Mouse (Mus musculus): Measurements from ENCODE around the gene Sepsecs. TPM values are rescaled to one million over a fixed set of nuclear protein-coding genes. Genes with fewer than 3 reads are reported as not detected.

Sepsecs gene
- total RNA-seq, 4 experiments from 2014 or later, result 10.8 to 16.5 (median 11.2) TPM

DNA sequence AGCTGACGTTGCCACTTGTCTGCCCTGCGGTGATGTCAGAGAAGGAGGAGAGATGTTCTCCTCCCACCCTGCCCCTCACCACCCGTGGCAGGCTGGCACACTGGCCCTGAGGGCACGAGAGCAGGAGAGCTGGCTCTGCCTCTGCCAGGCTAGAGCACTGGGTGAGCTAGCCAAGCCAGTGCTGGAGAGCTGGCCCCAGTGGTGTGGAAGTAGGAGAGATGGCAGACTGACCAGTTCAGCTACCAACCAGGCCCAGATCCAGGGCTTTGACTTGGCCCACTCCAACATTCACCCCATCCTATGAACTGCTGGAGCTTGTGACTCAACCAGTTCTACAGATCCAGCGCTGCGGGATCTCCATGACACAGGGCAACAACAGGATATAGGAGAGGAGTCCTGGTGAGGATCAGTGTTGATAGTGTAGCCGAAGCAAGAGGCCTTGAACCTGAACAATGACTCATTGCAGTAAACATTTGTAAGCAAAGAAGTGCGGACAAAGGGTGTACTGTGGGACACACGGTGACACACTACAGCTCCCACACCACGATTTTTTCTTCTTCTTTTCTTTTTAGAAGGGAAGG lies 58.1 kb downstream of the Sepsecs start:
- DNase-seq (ENCODE audit: low spot score in 2 of 2), result no peak

DNA sequence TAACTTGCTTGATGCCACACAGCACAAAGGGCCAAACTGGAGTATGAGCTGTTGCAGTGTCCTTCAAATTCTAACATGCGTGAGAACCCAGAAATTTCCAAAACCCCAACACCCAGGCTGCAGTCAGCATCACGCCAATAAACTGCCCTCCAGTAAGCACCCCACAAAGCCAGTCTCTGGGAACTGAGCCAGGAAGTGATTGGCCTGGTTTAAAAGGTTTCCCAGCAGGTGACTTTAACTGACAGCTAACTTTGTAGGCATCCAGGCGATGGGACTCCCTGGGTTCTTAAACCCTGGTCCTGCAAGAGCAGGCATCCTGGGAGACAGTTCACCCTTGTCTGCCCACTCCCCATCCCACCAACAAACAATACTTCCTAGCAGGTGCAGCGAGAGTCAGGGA lies 59.2 kb downstream of the Sepsecs start:
- no peak for DNase-seq (ENCODE audit: low spot score in 2 of 2)

DNA sequence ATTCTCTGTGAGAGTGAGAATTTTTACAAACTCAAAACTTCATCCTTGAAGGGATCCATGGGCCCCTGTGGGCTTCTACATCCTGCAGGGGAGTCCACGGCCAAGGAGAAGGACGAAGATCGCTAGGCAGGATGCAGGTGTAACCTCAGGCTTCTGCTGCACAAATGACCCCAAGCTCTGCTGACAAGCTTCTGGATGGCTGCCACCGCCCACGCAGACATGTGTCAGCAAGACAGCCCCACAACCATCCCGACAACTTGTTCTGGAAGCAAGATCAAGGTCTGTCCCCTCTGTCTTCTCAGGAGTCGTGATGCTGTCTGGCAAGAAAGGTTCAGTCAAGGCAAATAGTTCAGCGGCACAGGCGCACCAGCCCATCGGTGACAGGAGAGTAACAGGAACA lies 59.8 kb downstream of the Sepsecs start:
- no peak for DNase-seq (ENCODE audit: low spot score in 2 of 2)

DNA sequence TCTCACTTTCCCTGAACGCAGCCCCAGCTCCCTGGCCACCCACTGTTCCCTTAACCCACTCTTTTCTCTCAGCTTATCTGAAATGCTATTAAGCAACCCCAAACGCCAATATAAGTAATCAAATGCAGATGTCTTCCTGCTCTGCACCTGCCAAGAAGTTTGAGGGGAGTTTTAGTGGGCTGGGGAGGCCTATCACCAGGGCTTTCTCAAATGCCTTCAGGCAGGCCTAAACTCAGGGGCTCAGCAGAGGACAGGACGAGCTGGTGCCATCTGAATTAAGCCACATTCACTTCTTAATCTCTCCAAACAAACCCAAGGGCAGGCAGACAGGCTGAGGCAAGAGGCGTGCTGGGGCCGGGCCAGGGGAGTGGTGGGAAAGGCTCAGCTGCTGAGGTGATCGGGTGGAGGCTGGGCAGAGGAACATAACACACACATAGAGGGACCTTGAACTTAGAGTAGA lies 64.9 kb downstream of the Sepsecs start:
- DNase-seq (ENCODE audit: low spot score in 2 of 2), result no peak

GRCm38 (mm10) chr5:52590612-52591011 lies 78.9 kb downstream of the Sepsecs start:
- DNase-seq (ENCODE audit: low spot score in 2 of 2), result no peak

Other genes with a start within 250 kb of the Sepsecs start
- gene Ccdc149, start 198.2 kb downstream of the Sepsecs start, total RNA-seq (2022), result 10 to 100 TPM; 68.4 to 77.6 (median 72.9) TPM
- 10 to 100 TPM; 53.1 to 72.8 (median 58.0) TPM for gene Lgi2, start 103.2 kb downstream of the Sepsecs start, total RNA-seq (2022)
- 1 to 10 TPM; 1.3 to 2.1 (median 1.5) TPM for gene Pi4k2b, start 71.9 kb upstream of the Sepsecs start, total RNA-seq (2022)
- gene Zcchc4, start 105.7 kb upstream of the Sepsecs start, total RNA-seq (2022), result 10 to 100 TPM in 3 of 4 experiments, 1 to 10 TPM in 1; 9.9 to 12.4 (median 10.6) TPM
- gene Anapc4, start 164.3 kb upstream of the Sepsecs start, total RNA-seq (2022), result 10 to 100 TPM; 57.3 to 74.1 (median 67.4) TPM

Data from left cerebral cortex, adult 8-10 months (tissue).